ENCODE assay signal across 20 mouse cellular contexts in genomic region chr8:120889189-120889588, GRCm38 (mm10).
A peak's percentile ranks its signal among the peaks of the same experiment; 100 is the strongest.
DNase-seq lines count a peak whose midpoint lies in the region; ATAC-seq and TF ChIP-seq lines count a peak whose summit lies in the region.
"Had no signal": no experiment of that assay in that cellular context is flagged by ENCODE, and none has a peak within 500 bp of the region (broad histone marks: within the 10 kb centered on the region; RNA-seq: fewer than 3 reads in every experiment).

No protein-coding gene starts in this region.

- peak; percentile 78 for DNase-seq in midbrain, embryonic 11.5 days (ENCODE audit: low spot score, missing footprints)
- DNase-seq in T-cell, adult 2 months (ENCODE audit: low spot score), result peak; percentile 34
- peak; percentile 51 for DNase-seq in induced T-regulatory cell, adult 2 months (ENCODE audit: low read depth)
- peak; percentile 25 for DNase-seq in splenic B cell, adult 2 months (ENCODE audit: low read depth, low spot score)
- DNase-seq in gastrocnemius, adult 18-20 months (ENCODE audit: low spot score), result no peak
- no peak for DNase-seq in layer of hippocampus, adult 2 months (ENCODE audit: low spot score in 2 of 2)
- DNase-seq: adrenal gland, postnatal 10 days; cerebellum, adult 11 months; cerebellum, adult 8-10 months; cerebellum, postnatal 14 days; gastrocnemius, postnatal 36 days; heart, adult 18-20 months; heart, postnatal 10 days; heart, postnatal 4 days had no signal

- H3K9ac ChIP-seq in midbrain, embryonic 11.5 days (ENCODE audit: low read length), result no peak overlapping the region
- no peak overlapping the region for H3K9ac ChIP-seq in midbrain, embryonic 13.5 days (replicated peaks)
- H3K9ac ChIP-seq: embryonic facial prominence, embryonic 13.5 days; hindbrain, embryonic 12.5 days had no signal

- H3K36me3 ChIP-seq in midbrain, embryonic 11.5 days (ENCODE audit: control insufficient read depth, insufficient read depth, low read length), result no peaks in the 10 kb centered on the region; the same call in 1 of the 2 replicates
- H3K36me3 ChIP-seq in midbrain, embryonic 13.5 days, result no peaks in the 10 kb centered on the region
- H3K36me3 ChIP-seq in splenic B cell, adult 2 months (ENCODE audit: control insufficient read depth, insufficient read depth, low read length, poor library complexity, severe bottlenecking), result no peaks in the 10 kb centered on the region
- H3K36me3 ChIP-seq: embryonic facial prominence, embryonic 13.5 days; heart, embryonic 10.5 days; hindbrain, embryonic 12.5 days had no signal

- H3K9me3 ChIP-seq in midbrain, embryonic 11.5 days (ENCODE audit: control insufficient read depth, low read length), result no peaks in the 10 kb centered on the region
- H3K9me3 ChIP-seq in midbrain, embryonic 13.5 days, result no peaks in the 10 kb centered on the region
- H3K9me3 ChIP-seq: embryonic facial prominence, embryonic 13.5 days; heart, embryonic 10.5 days; hindbrain, embryonic 12.5 days had no signal

- WGBS in midbrain, embryonic 11.5 days, result 88% methylated on average over 4 of the region's 4 CpGs
- WGBS in midbrain, embryonic 13.5 days, result 92% methylated on average over 4 of the region's 4 CpGs

- no peak for TF ChIP-seq CTCF in layer of hippocampus, adult 2 months (conservative IDR thresholded peaks at IDR 0.05)

- no peak overlapping the region for H3K4me2 ChIP-seq in midbrain, embryonic 11.5 days
- no peak overlapping the region for H3K4me2 ChIP-seq in midbrain, embryonic 13.5 days (replicated peaks)
- H3K4me2 ChIP-seq: hindbrain, embryonic 12.5 days had no signal

- no peak for ATAC-seq in midbrain, embryonic 11.5 days (ENCODE audit: low FRiP score)
- ATAC-seq in midbrain, embryonic 13.5 days, result no peak
- ATAC-seq: forebrain, embryonic 14.5 days; hindbrain, embryonic 16.5 days had no signal

- H3K4me3 ChIP-seq in midbrain, embryonic 11.5 days (ENCODE audit: low read depth, low read length), result no peak overlapping the region
- H3K4me3 ChIP-seq in midbrain, embryonic 13.5 days (replicated peaks), result no peak overlapping the region
- no peak overlapping the region for H3K4me3 ChIP-seq in layer of hippocampus, adult 2 months
- H3K4me3 ChIP-seq: embryonic facial prominence, embryonic 13.5 days; hindbrain, embryonic 12.5 days had no signal

- H3K27me3 ChIP-seq in midbrain, embryonic 11.5 days (ENCODE audit: control insufficient read depth, insufficient read depth, low read length), result peaks cover 89% of the 10 kb centered on the region
- H3K27me3 ChIP-seq in midbrain, embryonic 13.5 days, result peaks cover 95% of the 10 kb centered on the region
- H3K27me3 ChIP-seq in splenic B cell, adult 2 months (ENCODE audit: control insufficient read depth, insufficient read depth, low read length, poor library complexity, severe bottlenecking), result peaks cover 3% of the 10 kb centered on the region; the same call in 1 of the 2 replicates

- no peak overlapping the region for H3K27ac ChIP-seq in midbrain, embryonic 11.5 days (ENCODE audit: low read depth, low read length)
- no peak overlapping the region for H3K27ac ChIP-seq in midbrain, embryonic 13.5 days
- no peak overlapping the region for H3K27ac ChIP-seq in layer of hippocampus, adult 2 months
- H3K27ac ChIP-seq: embryonic facial prominence, embryonic 13.5 days; heart, embryonic 10.5 days; hindbrain, embryonic 12.5 days had no signal

- H3K4me1 ChIP-seq in midbrain, embryonic 11.5 days (ENCODE audit: control insufficient read depth, insufficient read depth, low read length), result 0 out of 2 replicates have a peak, but pooled peaks cover 4% of the 10 kb centered on the region
- peaks cover 10% of the 10 kb centered on the region for H3K4me1 ChIP-seq in midbrain, embryonic 13.5 days (replicated peaks)

Comparison
In these comparisons a context has a peak if more than half of its experiments do, and no peak if none do; other contexts are left out.
1. DNase-seq: peak in midbrain, embryonic 11.5 days (single experiment), T-cell, adult 2 months (single experiment), induced T-regulatory cell, adult 2 months (single experiment) and splenic B cell, adult 2 months (single experiment); none in gastrocnemius, adult 18-20 months (single experiment) and layer of hippocampus, adult 2 months (0 of 2).